Mouse (Mus musculus) lung, embryonic 14.5 days (tissue): ENCODE data around the gene Ddx47. TPM values are rescaled to one million over a fixed set of nuclear protein-coding genes. Genes with fewer than 3 reads are reported as not detected.

Experiments
- ATAC-seq: fragments of 200-750 bp; cut with Nextera tagmentation; 2 replicates; pipeline ENCODE4 v1.8.0; 2017; ENCODE audit warnings: mild to moderate bottlenecking, moderate TSS enrichment, moderate library complexity; ENCODE audit not compliant: insufficient read depth
- DNase-seq: peaks from one replicate; pipeline ENCODE4 v3.0.0-alpha.2; 2015
- H3K27ac ChIP-seq: fragments of 300-500 bp; sonication (generic); 2 replicates; pipeline ENCODE4 v1.5.1; 2014; ENCODE audit warnings: low read depth, mild to moderate bottlenecking, moderate library complexity
- H3K27me3 ChIP-seq: fragments of 300-500 bp; sonication (generic); 2 replicates; pipeline ENCODE4 v1.6.1; 2014; ENCODE audit warnings: low read length, control low read depth; ENCODE audit not compliant: insufficient read depth
- H3K36me3 ChIP-seq: fragments of 300-500 bp; sonication (generic); 2 replicates; pipeline ENCODE4 v1.6.1; 2014; ENCODE audit warnings: control low read depth; ENCODE audit not compliant: insufficient read depth
- H3K4me1 ChIP-seq: fragments of 300-500 bp; sonication (generic); 2 replicates; pipeline ENCODE4 v1.6.1; 2014; ENCODE audit warnings: antibody characterized with exemption, control low read depth; ENCODE audit not compliant: insufficient read depth
- H3K4me2 ChIP-seq: fragments of 300-500 bp; sonication (generic); 2 replicates; pipeline ENCODE4 v1.6.1; 2014; ENCODE audit warnings: mild to moderate bottlenecking
- H3K4me3 ChIP-seq: fragments of 300-500 bp; sonication (generic); 2 replicates; pipeline ENCODE4 v1.5.1; 2014; ENCODE audit warnings: low read depth, low read length
- H3K9ac ChIP-seq: fragments of 300-500 bp; sonication (generic); 2 replicates; pipeline ENCODE4 v1.6.1; 2014
- H3K9me3 ChIP-seq: fragments of 300-500 bp; sonication (generic); 2 replicates; pipeline ENCODE4 v1.6.1; 2016; ENCODE audit warnings: low read depth, low read length, control low read depth
- CTCF ChIP-seq: IDR thresholded peaks from 2 replicates; pipeline ENCODE4 v1.5.1; 2016; ENCODE audit warnings: antibody characterized with exemption, low read depth
- WGBS: fragments of 180-500 bp; shearing (Covaris S2); extraction: QIAGEN DNeasy Blood & Tissue Kit; methylation state at CpG from one replicate; pipeline ENCODE4 v1.1.7; 2014; 5-methylcytosine and 5-hydroxymethylcytosine counted together
- polyA plus RNA-seq: library from polyadenylated mRNA; unstranded; fragments of >200 nt; fragmentation: Nextera tagmentation; extraction: Ambion mirVana; gene quantifications from 2 replicates; pipeline ENCODE4 v1.2.1, GENCODE M21; 2014

Ddx47 gene
- 119 and 120 TPM in 2 replicates for polyA plus RNA-seq

- peak; percentile 99 for DNase-seq
- Histone ChIP-seq H3K4me3 (peak within 1 kb of the TSS; percentile 72), H3K27ac (no peak within 1 kb of the TSS; the same call in 1 of the 2 replicates), H3K36me3 (peaks cover 29% of the 10 kb centered on the region), H3K9ac (peak within 1 kb of the TSS; percentile 83), H3K27me3 (no peaks in the 10 kb centered on the region), H3K4me2 (peak within 1 kb of the TSS; percentile 81), H3K4me1 (no peaks in the 10 kb centered on the region), H3K9me3 (no peaks in the 10 kb centered on the region)
- ATAC-seq = peak; percentile 93
- under 1% methylated on average over 19 of the region's 19 CpGs for WGBS
- peak; percentile 99 for TF ChIP-seq CTCF
Observed at GRCm38 (mm10) chr6:135011048-135011733, at the start of gene Ddx47. Gene Ddx47 (plus strand): TSS chr6:135011612.

DNA sequence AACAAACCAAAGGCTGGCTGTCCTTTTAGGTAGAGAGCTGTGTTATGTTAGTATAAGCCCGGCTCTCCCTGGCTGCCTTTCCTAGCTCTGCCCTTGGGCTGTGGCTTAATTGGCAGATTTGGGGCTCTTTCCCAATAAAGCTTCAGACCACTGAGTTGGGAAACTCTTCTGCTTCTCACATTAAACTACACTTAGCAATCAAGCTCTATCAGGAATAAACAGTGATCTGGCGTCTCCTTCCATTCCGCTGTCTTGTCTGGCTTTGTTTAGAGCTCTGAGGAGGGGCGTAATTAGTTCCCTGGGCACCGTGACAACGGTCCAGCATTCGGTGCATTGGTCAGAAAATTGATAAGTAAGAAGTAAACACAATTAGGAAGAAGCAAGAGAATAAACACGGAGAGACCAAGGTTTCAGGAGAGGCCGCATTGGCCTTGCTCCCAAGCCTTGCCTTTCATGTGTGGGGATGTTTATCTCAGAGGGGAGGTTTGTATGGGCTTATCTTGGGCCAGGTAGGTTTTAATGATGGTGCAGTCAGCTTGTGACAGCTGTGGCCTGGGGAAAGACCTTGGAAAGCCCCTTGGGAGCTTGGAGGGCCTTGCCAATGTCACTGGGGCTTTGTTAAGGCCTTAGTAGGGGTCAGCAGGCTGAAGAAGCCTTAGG, 49.4 kb upstream of the Ddx47 start:
- no peaks in the 10 kb centered on the region for H3K9me3 ChIP-seq
- no peaks in the 10 kb centered on the region for H3K36me3 ChIP-seq
- DNase-seq = peak; percentile 13
- no peak overlapping the region for H3K27ac ChIP-seq
- no peak overlapping the region for H3K9ac ChIP-seq
- H3K4me3 ChIP-seq = no peak overlapping the region
- TF ChIP-seq CTCF = no peak
- no peak for ATAC-seq
- 28% methylated on average over 9 of the region's 9 CpGs for WGBS
- H3K4me2 ChIP-seq = no peak overlapping the region
- no peaks in the 10 kb centered on the region for H3K27me3 ChIP-seq
- no peaks in the 10 kb centered on the region for H3K4me1 ChIP-seq

DNA sequence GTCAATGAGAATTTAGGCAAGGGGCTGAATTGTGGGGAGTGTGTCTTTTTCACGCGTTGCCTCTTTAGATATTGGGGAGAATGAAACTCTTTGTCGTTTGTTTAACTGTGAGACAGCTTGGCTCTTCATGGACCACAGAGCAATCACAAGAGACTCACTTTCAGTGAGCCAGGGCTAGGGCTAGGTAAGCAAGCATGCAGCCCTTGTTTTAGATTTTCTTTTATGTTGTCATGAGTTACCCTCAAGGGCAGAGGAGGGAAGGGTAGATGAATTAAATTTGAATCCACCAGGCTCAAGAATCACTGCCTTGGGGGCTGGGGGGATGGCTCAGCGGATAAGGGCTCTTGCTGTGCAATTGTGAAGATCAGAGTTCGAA, 48.9 kb upstream of the Ddx47 start:
- no peak overlapping the region for H3K4me2 ChIP-seq
- no peak for DNase-seq
- H3K9ac ChIP-seq = no peak overlapping the region
- H3K27me3 ChIP-seq = no peaks in the 10 kb centered on the region
- no peak overlapping the region for H3K4me3 ChIP-seq
- no peak for ATAC-seq
- TF ChIP-seq CTCF = no peak
- no peaks in the 10 kb centered on the region for H3K9me3 ChIP-seq
- no peak overlapping the region for H3K27ac ChIP-seq
- WGBS = 76% methylated on average over 5 of the region's 5 CpGs
- no peaks in the 10 kb centered on the region for H3K4me1 ChIP-seq
- no peaks in the 10 kb centered on the region for H3K36me3 ChIP-seq

- no peaks in the 10 kb centered on the region for H3K36me3 ChIP-seq
- H3K9me3 ChIP-seq = no peaks in the 10 kb centered on the region
- no peak overlapping the region for H3K4me2 ChIP-seq
- DNase-seq (no peak), ATAC-seq (no peak)
- H3K4me3 ChIP-seq = no peak overlapping the region
- H3K4me1 ChIP-seq = no peaks in the 10 kb centered on the region
- no peak for TF ChIP-seq CTCF
- H3K9ac ChIP-seq = no peak overlapping the region
- WGBS = 65% methylated on average over 2 of the region's 2 CpGs
- no peak overlapping the region for H3K27ac ChIP-seq
- H3K27me3 ChIP-seq = no peaks in the 10 kb centered on the region
Observed at GRCm38 (mm10) chr6:134963910-134964309, 47.5 kb upstream of the Ddx47 start.

GRCm38 (mm10) chr6:134966681-134967080, 44.7 kb upstream of the Ddx47 start:
- H3K4me3 ChIP-seq = no peak overlapping the region
- H3K4me1 ChIP-seq = no peaks in the 10 kb centered on the region
- H3K9ac ChIP-seq = no peak overlapping the region
- no peaks in the 10 kb centered on the region for H3K9me3 ChIP-seq
- H3K4me2 ChIP-seq = no peak overlapping the region
- WGBS = 78% methylated on average over 5 of the region's 5 CpGs
- no peaks in the 10 kb centered on the region for H3K36me3 ChIP-seq
- no peaks in the 10 kb centered on the region for H3K27me3 ChIP-seq
- H3K27ac ChIP-seq = no peak overlapping the region
- TF ChIP-seq CTCF = no peak
- ATAC-seq (no peak), DNase-seq (no peak)

GRCm38 (mm10) chr6:134968326-134968725, 43.1 kb upstream of the Ddx47 start:
- no peak for TF ChIP-seq CTCF
- Histone ChIP-seq H3K36me3 (no peaks in the 10 kb centered on the region), H3K9me3 (no peaks in the 10 kb centered on the region), H3K27ac (no peak overlapping the region), H3K4me2 (no peak overlapping the region), H3K9ac (no peak overlapping the region), H3K4me1 (no peaks in the 10 kb centered on the region), H3K4me3 (no peak overlapping the region), H3K27me3 (no peaks in the 10 kb centered on the region)
- no peak for DNase-seq
- WGBS = 66% methylated on average over 1 of the region's 1 CpGs
- ATAC-seq = no peak

GRCm38 (mm10) chr6:134969498-134969897, 41.9 kb upstream of the Ddx47 start:
- ATAC-seq = no peak
- DNase-seq = no peak
- Histone ChIP-seq H3K4me1 (no peaks in the 10 kb centered on the region), H3K4me3 (no peak overlapping the region), H3K4me2 (no peak overlapping the region), H3K36me3 (no peaks in the 10 kb centered on the region), H3K27me3 (no peaks in the 10 kb centered on the region), H3K27ac (no peak overlapping the region), H3K9me3 (no peaks in the 10 kb centered on the region), H3K9ac (no peak overlapping the region)
- TF ChIP-seq CTCF = no peak
- WGBS = 88% methylated on average over 2 of the region's 2 CpGs
